Mouse (Mus musculus) ES-Bruce4 (cell line): ENCODE results near the gene Barhl1. TPM values are rescaled to one million over a fixed set of nuclear protein-coding genes. Genes with fewer than 3 reads are reported as not detected.

Experiments used
- H3K27ac ChIP-seq: 2 replicates; pipeline ENCODE4 v1.5.1; 2012; ENCODE audit warnings: low read length, inconsistent platforms; ENCODE audit not compliant: insufficient read depth
- H3K27me3 ChIP-seq: 2 replicates; pipeline ENCODE4 v1.6.1; 2012; ENCODE audit warnings: mild to moderate bottlenecking, low read length, inconsistent platforms; ENCODE audit not compliant: control insufficient read depth, poor library complexity, insufficient read depth, severe bottlenecking
- H3K36me3 ChIP-seq: 2 replicates; pipeline ENCODE4 v1.6.1; 2012; ENCODE audit warnings: inconsistent platforms, mild to moderate bottlenecking, low read length, moderate library complexity; ENCODE audit not compliant: control insufficient read depth, poor library complexity, insufficient read depth, severe bottlenecking
- H3K4me1 ChIP-seq: one replicate; pipeline ENCODE4 v1.8.1; 2011; ENCODE audit warnings: low read length; ENCODE audit not compliant: control insufficient read depth, insufficient read depth
- H3K4me3 ChIP-seq: 2 replicates; pipeline ENCODE4 v1.5.1; 2011; ENCODE audit warnings: low read depth, mild to moderate bottlenecking, low read length
- H3K9ac ChIP-seq: 2 replicates; pipeline ENCODE4 v1.6.1; 2012; ENCODE audit warnings: low read depth, mild to moderate bottlenecking, inconsistent platforms; ENCODE audit not compliant: poor library complexity, severe bottlenecking
- H3K9me3 ChIP-seq: replicated peaks from 2 replicates; pipeline ENCODE4 v1.6.1; 2012; ENCODE audit warnings: mild to moderate bottlenecking, low read length, inconsistent platforms; ENCODE audit not compliant: control insufficient read depth, poor library complexity, insufficient read depth, severe bottlenecking
- CTCF ChIP-seq: IDR thresholded peaks from one replicate; pipeline ENCODE4 v1.8.1; 2011; ENCODE audit warnings: low read depth, low read length
- EP300 ChIP-seq: IDR thresholded peaks from 2 replicates; pipeline ENCODE4 v1.6.1; 2011; ENCODE audit warnings: low read depth, low read length; ENCODE audit not compliant: insufficient read depth
- POLR2A ChIP-seq: IDR thresholded peaks from one replicate; pipeline ENCODE4 v1.8.1; 2011; ENCODE audit warnings: low read length; ENCODE audit not compliant: insufficient read depth
- polyA plus RNA-seq: library from polyadenylated mRNA; stranded (reverse); fragments of >200 nt; gene quantifications from 2 replicates; pipeline ENCODE4 v1.2.4, GENCODE M21; 2011; ENCODE audit warnings: low read depth; ENCODE audit not compliant: missing spikeins, insufficient read depth, insufficient read length

The Barhl1 gene
- polyA plus RNA-seq, 1 experiment, result not detected

DNA sequence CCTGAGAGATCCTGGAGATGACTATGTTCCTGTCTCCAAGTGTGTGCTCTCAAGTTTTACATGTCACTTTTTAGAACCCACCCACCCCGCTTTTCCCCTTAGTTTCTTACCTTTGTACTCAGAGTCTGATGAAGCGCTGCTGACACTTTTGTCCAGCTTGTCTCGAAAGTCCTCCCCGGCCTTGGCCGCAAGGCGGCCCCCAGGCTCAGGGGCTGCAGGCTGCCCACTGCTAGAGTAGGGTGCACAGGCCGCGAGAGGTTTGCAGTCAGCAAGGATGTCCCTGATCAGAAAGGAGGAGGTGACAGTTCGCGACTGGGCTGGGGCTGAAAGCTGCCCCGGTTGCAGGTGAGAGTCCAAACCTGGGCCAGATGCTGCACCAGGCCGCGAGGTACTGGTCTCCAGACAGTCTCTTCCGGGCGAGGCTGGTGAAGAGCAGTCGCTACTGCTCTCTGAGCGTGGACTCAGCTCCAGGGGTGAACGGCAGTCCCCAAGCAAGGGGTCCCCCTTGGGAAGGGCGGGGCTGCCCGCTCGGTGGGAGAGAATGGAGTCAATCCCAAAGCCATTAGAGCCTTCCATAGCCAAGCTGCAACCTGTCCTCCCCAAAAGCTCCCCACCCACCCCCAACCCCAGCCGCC lies 1.2 kb downstream of the Barhl1 start:
- Histone ChIP-seq H3K4me1 (no peaks in the 10 kb centered on the region), H3K27me3 (peaks cover 5% of the 10 kb centered on the region; the same call in 1 of the 2 replicates), H3K4me3 (no peak overlapping the region), H3K27ac (no peak overlapping the region), H3K9me3 (no peaks in the 10 kb centered on the region), H3K9ac (no peak overlapping the region), H3K36me3 (no peaks in the 10 kb centered on the region)
- no peak for TF ChIP-seq EP300
- no peak for TF ChIP-seq CTCF
- TF ChIP-seq POLR2A, result no peak

DNA sequence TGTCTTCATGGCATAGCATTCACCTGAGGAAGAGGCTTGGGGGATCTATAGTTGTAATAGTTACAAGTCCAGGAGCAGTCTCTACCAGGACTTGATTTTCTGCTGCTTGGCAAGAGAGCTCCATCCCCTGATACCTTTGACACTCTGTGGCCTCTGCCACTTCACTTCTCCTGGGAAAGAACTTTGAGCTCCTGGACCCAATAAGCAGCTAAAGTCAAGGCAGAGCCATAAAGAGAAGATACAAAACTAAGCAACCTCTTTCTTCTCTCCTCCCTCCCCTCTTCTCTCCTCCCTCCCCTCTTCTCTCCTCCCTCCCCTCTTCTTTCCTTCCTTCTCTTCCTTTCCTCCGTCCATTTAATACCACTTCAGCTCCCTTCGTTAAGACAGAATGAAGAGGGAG lies 2.3 kb downstream of the Barhl1 start:
- H3K27ac ChIP-seq, result no peak overlapping the region
- no peaks in the 10 kb centered on the region for H3K4me1 ChIP-seq
- TF ChIP-seq EP300 (no peak), CTCF (no peak), POLR2A (no peak)
- H3K36me3 ChIP-seq, result no peaks in the 10 kb centered on the region
- no peak overlapping the region for H3K9ac ChIP-seq
- no peak overlapping the region for H3K4me3 ChIP-seq
- no peaks in the 10 kb centered on the region for H3K9me3 ChIP-seq
- H3K27me3 ChIP-seq, result peaks cover 13% of the 10 kb centered on the region; the same call in 1 of the 2 replicates

DNA sequence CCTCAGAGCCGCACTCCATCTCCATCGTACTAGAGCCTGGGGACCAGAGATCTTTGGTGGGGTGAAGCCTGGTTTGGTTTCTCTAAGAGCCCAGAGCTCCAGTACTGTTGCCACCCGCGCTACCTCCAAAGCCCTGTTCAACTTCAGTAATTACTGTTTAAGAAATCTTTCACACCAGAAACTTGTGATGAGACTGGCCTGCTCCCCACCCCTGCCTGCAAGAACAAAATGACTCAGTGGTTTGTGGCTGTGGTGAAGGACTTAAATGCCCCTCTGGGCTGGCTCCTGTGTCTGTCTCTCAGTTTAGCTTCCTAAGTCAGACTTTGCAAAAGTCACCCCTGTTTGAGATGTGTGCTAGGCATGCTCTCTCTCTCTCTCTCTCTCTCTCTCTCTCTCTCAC lies 3.5 kb downstream of the Barhl1 start:
- TF ChIP-seq POLR2A, result no peak
- no peaks in the 10 kb centered on the region for H3K36me3 ChIP-seq
- no peak overlapping the region for H3K9ac ChIP-seq
- H3K9me3 ChIP-seq, result no peaks in the 10 kb centered on the region
- H3K4me3 ChIP-seq, result no peak overlapping the region
- peaks cover 3% of the 10 kb centered on the region for H3K4me1 ChIP-seq
- H3K27ac ChIP-seq, result no peak overlapping the region
- H3K27me3 ChIP-seq, result peaks cover 11% of the 10 kb centered on the region; the same call in 1 of the 2 replicates

DNA sequence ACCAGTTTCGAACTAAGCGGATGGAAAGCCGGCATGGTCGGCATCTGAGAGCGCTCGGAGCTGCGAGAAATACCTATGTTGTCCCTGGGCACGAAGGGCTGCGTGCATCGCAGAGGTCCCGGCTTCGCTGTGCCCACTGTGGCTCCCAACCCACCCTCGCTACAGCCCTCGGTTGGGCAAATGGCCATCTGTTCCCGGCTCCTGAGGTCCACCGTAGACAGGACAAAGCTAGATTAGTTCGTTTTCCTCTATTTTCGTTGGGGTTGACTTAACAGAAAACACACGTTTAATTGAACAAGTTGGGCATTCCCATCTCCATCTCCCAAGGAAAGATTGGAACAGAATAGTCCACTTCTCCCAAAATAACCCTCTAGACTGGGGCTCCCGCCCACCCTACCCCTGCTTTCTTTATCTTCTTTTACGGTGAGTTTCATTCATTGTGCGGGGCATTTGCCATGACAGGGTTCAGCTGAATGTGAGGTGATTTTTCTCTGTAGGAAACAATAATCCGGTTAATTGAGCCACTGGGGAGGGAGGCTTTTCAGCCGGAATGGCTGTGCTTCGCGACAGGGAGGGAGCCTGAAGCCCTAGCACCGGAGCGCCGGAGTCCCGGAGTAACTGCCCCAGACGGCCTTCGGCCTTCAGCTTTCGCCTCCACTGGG lies 4.3 kb downstream of the Barhl1 start:
- H3K9ac ChIP-seq, result no peak overlapping the region
- H3K27me3 ChIP-seq, result peaks cover 11% of the 10 kb centered on the region; the same call in 1 of the 2 replicates
- no peaks in the 10 kb centered on the region for H3K36me3 ChIP-seq
- H3K9me3 ChIP-seq, result no peaks in the 10 kb centered on the region
- H3K27ac ChIP-seq, result no peak overlapping the region
- H3K4me1 ChIP-seq, result peaks cover 3% of the 10 kb centered on the region
- peak overlapping the region; percentile 8; the same call in 1 of the 2 replicates for H3K4me3 ChIP-seq
- no peak for TF ChIP-seq CTCF
- TF ChIP-seq POLR2A, result no peak
- no peak for TF ChIP-seq EP300

DNA sequence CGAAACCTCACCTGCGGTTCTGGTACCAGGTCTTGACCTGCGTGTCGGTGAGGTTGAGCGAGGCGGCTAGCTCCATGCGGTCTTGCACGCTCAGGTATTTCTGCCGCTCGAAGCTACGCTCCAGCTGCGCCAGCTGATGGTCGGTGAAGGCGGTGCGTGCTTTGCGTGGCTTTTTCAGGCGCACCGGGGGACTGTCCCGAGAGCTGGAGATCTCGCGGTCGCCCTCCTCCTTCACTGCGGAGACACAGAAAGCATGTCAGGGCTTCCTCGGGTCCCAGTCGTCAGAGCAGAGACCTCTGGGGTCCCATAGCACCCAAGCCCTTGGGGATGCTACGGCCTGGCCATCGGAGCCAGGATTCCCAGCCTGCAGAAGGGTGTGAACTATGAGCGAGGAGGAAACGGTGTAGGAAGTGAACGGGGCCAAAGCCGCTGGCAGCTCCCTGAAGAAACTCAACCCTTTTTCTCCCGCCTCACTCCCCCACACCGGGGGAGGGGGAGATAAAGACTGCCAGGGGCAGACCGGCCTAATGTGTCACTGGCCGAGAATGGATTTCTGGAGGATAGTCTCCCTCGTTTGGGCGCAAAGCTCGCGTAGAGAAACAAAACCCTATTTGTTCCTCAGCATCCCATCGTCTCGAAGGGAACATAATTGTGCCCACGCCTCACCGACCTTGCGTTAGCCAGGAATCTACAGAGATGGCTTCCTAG lies 5.0 kb downstream of the Barhl1 start:
- TF ChIP-seq POLR2A, result no peak
- TF ChIP-seq CTCF, result no peak
- no peak for TF ChIP-seq EP300
- Histone ChIP-seq H3K27ac (no peak overlapping the region), H3K9me3 (no peaks in the 10 kb centered on the region)

DNA sequence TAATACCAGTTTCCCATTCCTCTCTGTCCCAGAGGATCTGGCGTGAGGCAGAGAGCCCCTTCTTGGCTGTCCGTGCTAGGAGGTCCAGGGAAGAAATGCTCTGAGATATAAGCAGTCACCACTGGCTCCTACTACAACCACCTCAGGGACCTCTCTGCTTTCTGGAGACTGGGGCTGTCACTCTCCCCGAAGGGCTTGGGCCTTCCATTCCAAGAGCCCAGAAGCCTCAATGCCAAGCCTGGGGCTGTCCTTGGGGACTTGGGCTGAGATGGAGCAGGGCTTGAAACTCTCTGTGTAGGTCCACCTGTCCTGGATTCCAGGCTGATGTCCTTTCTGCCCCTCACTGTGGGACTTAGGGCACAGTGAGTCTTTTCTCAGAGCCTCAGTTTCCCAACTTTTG lies 5.6 kb downstream of the Barhl1 start:
- no peak overlapping the region for H3K9ac ChIP-seq
- no peaks in the 10 kb centered on the region for H3K9me3 ChIP-seq
- H3K4me1 ChIP-seq, result peaks cover 3% of the 10 kb centered on the region
- H3K36me3 ChIP-seq, result no peaks in the 10 kb centered on the region
- H3K27me3 ChIP-seq, result peaks cover 11% of the 10 kb centered on the region; the same call in 1 of the 2 replicates
- no peak overlapping the region for H3K4me3 ChIP-seq
- H3K27ac ChIP-seq, result no peak overlapping the region
- TF ChIP-seq CTCF (no peak), EP300 (no peak), POLR2A (no peak)

More for the DNA sequence above, 5.0 kb downstream of the Barhl1 start:
- H3K9ac ChIP-seq, result no peak overlapping the region
- peaks cover 11% of the 10 kb centered on the region; the same call in 1 of the 2 replicates for H3K27me3 ChIP-seq
- H3K4me3 ChIP-seq, result peak overlapping the region; percentile 8
- H3K36me3 ChIP-seq, result no peaks in the 10 kb centered on the region
- peaks cover 3% of the 10 kb centered on the region for H3K4me1 ChIP-seq
